Mouse (Mus musculus) erythroblast, embryonic 14.5 days (primary cell): ENCODE results near the gene Pias1. TPM values are rescaled to one million over a fixed set of nuclear protein-coding genes. Genes with fewer than 3 reads are reported as not detected.

ENCODE experiments used
- H3K27me3 ChIP-seq: 2 replicates; pipeline ENCODE4 v1.6.1; 2012; ENCODE audit warnings: inconsistent platforms; ENCODE audit not compliant: control insufficient read depth
- H3K36me3 ChIP-seq: 2 replicates; pipeline ENCODE4 v1.6.1; 2012; ENCODE audit warnings: mild to moderate bottlenecking, inconsistent platforms; ENCODE audit not compliant: control insufficient read depth
- H3K4me1 ChIP-seq: 2 replicates; pipeline ENCODE4 v1.6.1; 2012; ENCODE audit warnings: inconsistent platforms; ENCODE audit not compliant: control insufficient read depth
- H3K4me3 ChIP-seq: replicated peaks from 2 replicates; pipeline ENCODE3; 2012; ENCODE audit warnings: moderate library complexity, mild to moderate bottlenecking, inconsistent platforms
- H3K9me3 ChIP-seq: 2 replicates; pipeline ENCODE4 v1.6.1; 2012; ENCODE audit warnings: low read length, inconsistent platforms, mixed read lengths; ENCODE audit not compliant: control insufficient read depth
- GATA1 ChIP-seq: IDR thresholded peaks from 2 replicates; pipeline ENCODE4 v1.6.1; 2012; ENCODE audit warnings: low read length, inconsistent platforms, mixed read lengths
- TAL1 ChIP-seq: IDR thresholded peaks from 3 replicates; pipeline ENCODE4 v1.6.1; 2012; ENCODE audit warnings: low read length, inconsistent platforms, mixed read lengths
- polyA plus RNA-seq: library from polyadenylated mRNA; stranded (reverse); fragments of >175 nt; gene quantifications from 2 replicates; pipeline ENCODE4 v1.2.3, GENCODE M21; 2012

Gene Pias1
- polyA plus RNA-seq, 1 experiment: 0.32 TPM

- Histone ChIP-seq H3K4me3 (no peak overlapping the region), H3K4me1 (no peaks in the 10 kb centered on the region), H3K36me3 (no peaks in the 10 kb centered on the region), H3K9me3 (no peaks in the 10 kb centered on the region), H3K27me3 (no peaks in the 10 kb centered on the region)
- TF ChIP-seq GATA1 (no peak), TAL1 (no peak)
Observed at GRCm38 (mm10) chr9:62990134-62990533, 2.4 kb upstream of the Pias1 start.

GRCm38 (mm10) chr9:62980777-62981202, 6.9 kb downstream of the Pias1 start:
- H3K4me3 ChIP-seq: peak overlapping the region; percentile 97
- H3K27me3 ChIP-seq: no peaks in the 10 kb centered on the region
- TF ChIP-seq TAL1 (no peak), GATA1 (no peak)
- peaks cover 2% of the 10 kb centered on the region; the same call in 1 of the 2 replicates for H3K36me3 ChIP-seq
- H3K4me1 ChIP-seq: peaks cover 37% of the 10 kb centered on the region
- no peaks in the 10 kb centered on the region for H3K9me3 ChIP-seq

GRCm38 (mm10) chr9:62980162-62980776, 7.5 kb downstream of the Pias1 start:
- Histone ChIP-seq H3K27me3 (no peaks in the 10 kb centered on the region), H3K4me1 (peaks cover 37% of the 10 kb centered on the region), H3K9me3 (no peaks in the 10 kb centered on the region), H3K36me3 (peaks cover 5% of the 10 kb centered on the region; the same call in 1 of the 2 replicates), H3K4me3 (peak overlapping the region; percentile 97)
- TF ChIP-seq GATA1 (no peak), TAL1 (no peak)

GRCm38 (mm10) chr9:62979461-62980161, 8.1 kb downstream of the Pias1 start:
- H3K4me1 ChIP-seq: peaks cover 37% of the 10 kb centered on the region
- TF ChIP-seq TAL1 (no peak), GATA1 (no peak)
- peaks cover 9% of the 10 kb centered on the region for H3K36me3 ChIP-seq
- H3K4me3 ChIP-seq: peak overlapping the region; percentile 97
- no peaks in the 10 kb centered on the region for H3K27me3 ChIP-seq
- H3K9me3 ChIP-seq: no peaks in the 10 kb centered on the region

- TF ChIP-seq TAL1 (no peak), GATA1 (no peak)
- H3K27me3 ChIP-seq: no peaks in the 10 kb centered on the region
- peaks cover 18% of the 10 kb centered on the region for H3K36me3 ChIP-seq
- no peak overlapping the region for H3K4me3 ChIP-seq
- no peaks in the 10 kb centered on the region for H3K9me3 ChIP-seq
- peaks cover 42% of the 10 kb centered on the region for H3K4me1 ChIP-seq
Observed at GRCm38 (mm10) chr9:62977152-62977551, 10.6 kb downstream of the Pias1 start.

GRCm38 (mm10) chr9:62975830-62976229, 11.9 kb downstream of the Pias1 start:
- peaks cover 24% of the 10 kb centered on the region for H3K36me3 ChIP-seq
- no peaks in the 10 kb centered on the region for H3K9me3 ChIP-seq
- H3K27me3 ChIP-seq: no peaks in the 10 kb centered on the region
- H3K4me3 ChIP-seq: no peak overlapping the region
- no peak for TF ChIP-seq GATA1
- TF ChIP-seq TAL1: no peak
- H3K4me1 ChIP-seq: peaks cover 35% of the 10 kb centered on the region

GRCm38 (mm10) chr9:62974439-62974838, 13.3 kb downstream of the Pias1 start:
- Histone ChIP-seq H3K4me1 (peaks cover 32% of the 10 kb centered on the region), H3K9me3 (no peaks in the 10 kb centered on the region), H3K4me3 (no peak overlapping the region), H3K27me3 (no peaks in the 10 kb centered on the region), H3K36me3 (peaks cover 27% of the 10 kb centered on the region)
- no peak for TF ChIP-seq TAL1
- TF ChIP-seq GATA1: no peak

- TF ChIP-seq GATA1: no peak
- TF ChIP-seq TAL1: no peak
- Histone ChIP-seq H3K4me1 (peaks cover 15% of the 10 kb centered on the region), H3K4me3 (no peak overlapping the region), H3K27me3 (no peaks in the 10 kb centered on the region), H3K9me3 (no peaks in the 10 kb centered on the region), H3K36me3 (peaks cover 25% of the 10 kb centered on the region)
Observed at GRCm38 (mm10) chr9:62972073-62972745, 15.5 kb downstream of the Pias1 start.

- H3K36me3 ChIP-seq: peaks cover 22% of the 10 kb centered on the region
- no peak overlapping the region for H3K4me3 ChIP-seq
- H3K9me3 ChIP-seq: no peaks in the 10 kb centered on the region
- peaks cover 13% of the 10 kb centered on the region for H3K4me1 ChIP-seq
- H3K27me3 ChIP-seq: no peaks in the 10 kb centered on the region
- TF ChIP-seq GATA1: no peak
- TF ChIP-seq TAL1: no peak
Observed at GRCm38 (mm10) chr9:62970345-62970744, 17.4 kb downstream of the Pias1 start.
